Mouse (Mus musculus): ENCODE data around the gene Slc7a6os.

- TF ChIP-seq POLR2A (IDR thresholded peaks at IDR 0.05; ENCODE audit: insufficient read depth, low read depth, low read length), result no peak
- TF ChIP-seq CTCF (IDR thresholded peaks at IDR 0.05; ENCODE audit: insufficient read depth, low read depth, low read length), result no peak
Measured at GRCm38 (mm10) chr8:106213959-106214358, 3.2 kb upstream of the Slc7a6os start.
